Mouse (Mus musculus) frontal cortex, postnatal 25 days (tissue): Measurements from ENCODE around the gene Olfml3.

Source experiments
- DNase-seq, 2 experiments: peaks; one replicate each; pipeline ENCODE4 v3.0.0; 2022; ENCODE audit warnings: low spot score in 2 of 2

The Olfml3 gene

DNA sequence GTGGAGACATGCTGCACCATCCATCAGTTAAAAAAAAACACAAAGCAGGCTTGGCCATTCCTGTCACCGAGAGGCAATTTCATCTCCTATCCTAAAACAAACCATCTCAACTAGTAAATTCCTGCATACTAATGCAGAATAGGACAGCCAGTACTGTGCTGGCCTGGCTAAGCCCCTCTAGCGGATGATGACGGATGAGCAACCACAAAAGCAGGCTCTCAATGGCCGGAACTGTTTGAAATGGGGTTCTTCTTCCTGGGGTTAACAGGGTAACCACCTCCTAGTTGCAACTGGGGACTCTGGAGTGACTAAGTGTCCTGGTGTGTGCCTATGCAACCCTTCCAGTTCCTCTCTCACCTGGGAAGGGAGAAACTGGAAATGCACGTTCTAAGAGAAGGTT is 2.5 kb upstream of the Olfml3 start:
- DNase-seq: no peak

DNA sequence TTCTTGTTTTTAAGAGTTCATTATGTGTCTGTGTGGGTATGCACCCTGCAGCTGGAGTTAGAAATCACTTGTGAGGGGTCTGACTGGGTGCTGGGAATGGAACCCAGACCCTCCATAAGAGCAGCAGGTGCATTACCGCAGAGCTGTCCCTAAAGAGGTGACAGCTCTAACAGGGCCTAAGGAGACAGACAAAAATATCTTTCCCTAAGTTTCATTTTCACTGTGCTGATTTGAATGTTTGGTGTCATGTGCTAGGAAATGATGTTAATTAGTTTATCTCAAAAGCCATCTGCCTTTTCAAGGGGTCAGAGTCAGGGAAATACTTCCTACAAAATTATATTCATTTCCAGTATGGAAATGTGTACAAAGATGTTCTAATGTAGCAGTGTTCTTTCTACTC is 1.5 kb upstream of the Olfml3 start, which contains the start of gene Gm10964:
Gene Gm10964, plus strand, starts transcription at position 38 of the 400 bp plus-strand sequence.
- no peak for DNase-seq

GRCm38 (mm10) chr3:103737061-103737754 is 593 bp downstream of the Olfml3 start:
- no peak for DNase-seq

- DNase-seq: no peak
These were observed 1.8 kb downstream of the Olfml3 start for GRCm38 (mm10) chr3:103735776-103736600.

DNA sequence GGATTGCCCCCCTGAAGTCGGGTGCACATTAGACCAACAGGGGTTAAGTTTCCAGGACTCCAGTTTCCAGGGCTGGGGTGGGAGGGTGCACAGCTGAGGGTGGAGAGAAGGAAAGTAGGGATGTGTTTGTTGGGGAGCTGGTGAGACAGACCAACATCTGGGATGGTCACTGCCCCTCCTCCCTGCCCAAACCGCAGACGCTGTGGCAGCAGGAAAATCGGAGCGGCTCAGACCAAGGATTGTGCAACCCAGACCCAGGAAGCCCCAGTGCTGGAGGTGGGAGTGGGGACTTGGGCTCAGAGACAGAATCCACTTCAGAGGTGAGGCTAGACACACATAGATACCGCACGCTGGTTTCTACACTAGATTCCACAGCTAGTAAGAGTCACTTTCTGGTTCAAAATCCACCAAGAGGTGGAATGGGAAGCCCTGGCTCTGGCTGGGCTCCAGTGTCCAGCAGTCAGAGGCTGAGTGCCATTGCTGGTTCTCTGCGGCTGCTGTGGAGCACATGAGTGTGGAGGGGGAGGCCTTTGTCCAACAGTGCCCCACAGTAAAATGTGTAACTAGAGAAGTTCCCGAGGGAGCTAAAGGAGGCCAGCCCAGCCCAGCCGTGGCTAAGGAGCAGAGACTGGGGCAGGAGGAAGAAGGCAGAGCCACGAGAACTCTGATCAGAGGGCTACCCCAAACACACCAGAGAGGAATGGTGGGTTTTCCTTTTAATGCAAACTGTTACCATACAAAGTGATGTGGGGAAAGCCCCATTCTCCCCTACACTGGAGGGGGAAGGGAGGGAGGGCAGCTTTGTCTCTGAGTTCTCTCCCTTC is 2.9 kb downstream of the Olfml3 start:
- no peak for DNase-seq

- no peak for DNase-seq
These were observed 3.8 kb downstream of the Olfml3 start for GRCm38 (mm10) chr3:103733799-103734695.

DNA sequence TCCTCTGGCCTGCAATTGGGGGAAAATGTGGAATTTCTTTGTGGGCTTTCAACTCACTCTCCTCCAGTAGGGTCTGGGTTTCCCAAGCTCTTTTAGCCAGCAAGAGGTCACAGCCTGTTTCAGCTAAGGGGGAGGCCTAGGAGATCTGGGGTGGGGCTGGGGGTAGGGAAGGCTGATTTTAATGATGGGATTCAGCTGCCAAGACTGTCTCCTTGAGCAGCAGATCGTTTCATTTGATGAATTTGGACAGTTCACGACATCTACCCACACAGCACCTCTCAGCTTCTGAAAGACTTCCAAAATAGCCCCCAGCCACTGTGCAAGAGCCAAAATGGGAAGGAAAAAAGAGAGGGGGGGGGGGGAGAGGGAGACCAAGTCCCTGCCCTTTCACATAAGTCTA is 4.6 kb downstream of the Olfml3 start:
- DNase-seq: no peak

DNA sequence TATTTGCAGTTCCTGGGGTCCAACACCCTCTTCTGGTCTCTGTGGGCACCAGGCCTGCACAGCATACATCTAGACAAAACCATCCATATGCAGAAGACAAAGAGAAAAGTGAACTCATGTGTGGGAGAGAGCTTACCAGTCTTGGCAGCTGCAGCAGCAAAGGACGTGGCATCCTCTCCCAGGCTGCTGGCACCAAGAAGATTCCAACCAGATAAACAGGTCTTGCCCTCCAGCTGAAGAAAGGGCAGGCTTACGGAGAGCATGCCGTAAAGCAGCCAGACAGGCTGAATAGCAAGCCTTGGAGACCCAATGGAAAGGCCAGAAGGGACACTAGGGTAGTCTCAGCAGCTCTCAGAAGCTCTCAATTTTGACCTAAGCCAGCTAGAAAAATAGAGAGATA is 5.7 kb downstream of the Olfml3 start:
- DNase-seq: no peak

- DNase-seq: no peak
These were observed 8.0 kb downstream of the Olfml3 start for GRCm38 (mm10) chr3:103729850-103730249.

DNA sequence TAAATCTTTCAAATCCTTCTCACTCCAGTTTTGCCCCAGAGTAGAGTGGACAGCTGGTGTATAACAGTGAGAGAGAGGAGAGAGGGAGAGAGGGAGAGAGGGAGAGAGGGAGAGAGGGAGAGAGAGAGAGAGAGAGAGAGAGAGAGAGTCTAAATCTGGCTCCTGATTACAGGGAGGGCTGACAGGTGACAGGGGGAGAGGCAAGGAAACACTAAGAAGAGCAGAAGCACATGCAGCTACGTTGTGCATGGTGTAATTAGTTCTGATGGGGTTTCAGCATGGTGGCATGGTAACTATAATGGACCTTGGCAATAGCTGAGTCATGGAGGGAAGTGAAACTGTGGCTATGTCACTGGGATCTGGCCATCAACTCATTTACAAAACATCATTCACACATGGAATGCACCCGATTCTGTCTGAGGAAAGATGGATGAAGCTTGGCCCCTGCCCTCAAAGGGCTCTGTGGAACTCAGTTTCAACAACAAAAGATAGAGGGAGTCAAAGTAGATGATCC is 9.9 kb downstream of the Olfml3 start:
- DNase-seq: no peak

- DNase-seq: no peak
These were observed 11.2 kb downstream of the Olfml3 start for GRCm38 (mm10) chr3:103726642-103727041.

DNA sequence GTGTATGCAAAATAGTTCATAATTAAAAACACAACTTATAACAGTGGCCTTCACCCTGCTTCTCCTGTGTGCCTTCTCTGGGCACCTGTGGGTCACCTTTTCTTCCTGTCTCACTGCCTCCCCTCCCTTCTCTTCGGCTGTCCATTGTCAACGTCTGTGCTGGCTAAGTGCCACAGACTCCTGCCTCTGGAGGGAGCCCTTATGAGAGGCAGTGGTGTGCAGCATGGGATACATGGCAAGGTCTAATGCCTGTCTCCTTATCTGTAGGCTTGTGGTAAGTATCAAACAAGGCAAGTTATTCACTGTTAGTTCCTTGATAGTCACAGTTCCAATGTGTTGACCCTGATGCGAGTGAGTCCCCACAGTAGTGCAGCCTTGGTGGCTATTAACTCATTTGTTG is 13.7 kb downstream of the Olfml3 start:
- no peak for DNase-seq

DNA sequence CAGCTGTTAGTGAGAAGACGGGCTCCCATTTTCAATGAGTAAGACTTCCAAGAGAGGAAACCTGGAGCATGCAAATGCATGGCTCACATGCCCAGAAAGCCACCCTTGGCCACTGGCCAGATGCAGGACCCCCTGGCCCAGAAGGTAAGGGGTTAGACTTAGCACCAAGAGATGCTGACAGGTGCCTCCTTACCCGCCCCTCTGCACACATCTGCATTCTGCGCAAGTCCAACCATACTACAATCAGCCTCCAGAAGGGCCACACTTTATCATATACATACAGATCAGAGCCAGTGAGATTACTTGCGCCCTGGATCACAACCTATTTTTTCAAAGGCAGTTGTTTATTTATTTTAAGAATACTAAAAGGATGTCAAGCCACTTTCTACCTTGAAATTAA is 19.1 kb downstream of the Olfml3 start:
- DNase-seq: no peak

- DNase-seq: no peak
These were observed 20.7 kb downstream of the Olfml3 start for GRCm38 (mm10) chr3:103716774-103717760.

- DNase-seq: no peak
These were observed 21.8 kb downstream of the Olfml3 start for GRCm38 (mm10) chr3:103715762-103716693.

GRCm38 (mm10) chr3:103714942-103715341 is 22.9 kb downstream of the Olfml3 start:
- no peak for DNase-seq

DNA sequence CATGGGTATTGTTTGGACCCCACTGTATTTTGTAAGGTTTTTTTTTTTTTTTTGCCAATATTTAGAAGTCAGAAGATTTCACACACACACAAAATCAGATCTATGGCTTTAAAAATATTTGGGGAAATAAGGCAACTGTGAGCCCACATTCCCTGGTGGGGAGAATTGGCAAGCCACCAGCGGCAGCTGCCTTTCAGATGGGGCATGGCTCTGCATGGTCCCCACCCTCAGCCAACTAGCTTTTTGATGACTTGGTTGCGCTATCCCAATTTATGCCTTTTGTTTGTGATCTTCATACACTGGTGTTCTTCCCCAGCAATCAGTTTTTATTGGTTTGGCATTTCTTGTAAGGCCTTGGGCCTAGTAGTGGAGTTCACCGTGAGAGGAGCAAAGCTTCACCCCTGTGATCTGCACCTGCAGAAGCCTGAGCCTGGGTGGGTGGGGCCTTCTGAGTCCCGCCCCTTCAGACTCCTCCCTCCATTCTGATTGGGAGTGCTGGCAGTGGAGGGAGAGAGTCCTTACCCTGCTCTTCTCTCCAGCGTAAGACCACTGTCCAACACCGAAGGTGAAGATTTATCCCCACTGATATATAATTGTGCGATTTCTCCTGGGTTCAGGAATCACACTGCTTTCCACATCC is 23.4 kb downstream of the Olfml3 start:
- no peak for DNase-seq

DNA sequence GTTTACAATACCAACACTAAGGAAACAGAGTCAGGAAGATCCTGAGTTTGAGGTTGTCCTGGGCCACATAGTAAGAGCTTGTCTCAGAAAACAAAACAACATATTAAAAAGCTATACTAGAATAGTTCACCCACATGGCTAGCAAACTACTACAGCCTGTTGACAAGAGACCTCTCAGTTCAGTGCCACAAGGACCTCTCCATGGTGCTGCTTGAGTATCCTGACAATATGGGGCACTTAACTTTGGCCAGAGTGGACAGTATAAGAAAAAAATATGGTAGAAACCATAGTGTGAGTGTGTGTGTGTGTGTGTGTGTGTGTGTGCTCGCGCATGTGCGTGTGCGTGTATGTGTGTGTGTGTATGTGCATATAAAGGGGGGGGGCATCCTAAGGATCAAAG is 25.6 kb downstream of the Olfml3 start:
- DNase-seq: no peak
